Mouse (Mus musculus): ENCODE data around the gene Carns1. TPM values are rescaled to one million over a fixed set of nuclear protein-coding genes. Genes with fewer than 3 reads are reported as not detected.

Gene Carns1
- polyA plus RNA-seq, 1 experiment = 2.1 TPM

- H3K4me3 ChIP-seq (ENCODE audit: low read depth, low read length) = no peak overlapping the region
- peaks cover 58% of the 10 kb centered on the region for H3K36me3 ChIP-seq (ENCODE audit: control insufficient read depth, insufficient read depth, low read length, poor library complexity, severe bottlenecking)
- TF ChIP-seq POLR2A (IDR thresholded peaks at IDR 0.05; ENCODE audit: insufficient read depth, low read length) = no peak
- no peak for TF ChIP-seq EP300 (IDR thresholded peaks at IDR 0.05; ENCODE audit: insufficient read depth, low read depth, low read length)
- TF ChIP-seq CTCF (IDR thresholded peaks at IDR 0.05; ENCODE audit: low read depth, low read length) = no peak
- no peaks in the 10 kb centered on the region for H3K27me3 ChIP-seq (ENCODE audit: control insufficient read depth, insufficient read depth, low read length, poor library complexity, severe bottlenecking)
- H3K9me3 ChIP-seq (replicated peaks; ENCODE audit: control insufficient read depth, insufficient read depth, low read length, poor library complexity, severe bottlenecking) = no peaks in the 10 kb centered on the region
- no peaks in the 10 kb centered on the region for H3K4me1 ChIP-seq (ENCODE audit: control insufficient read depth, insufficient read depth, low read length)
- no peak overlapping the region for H3K27ac ChIP-seq (ENCODE audit: insufficient read depth, low read length)
- H3K9ac ChIP-seq (ENCODE audit: low read depth, poor library complexity, severe bottlenecking) = no peak overlapping the region
Observed at GRCm38 (mm10) chr19:4196048-4196447, 20.8 kb upstream of the Carns1 start.

GRCm38 (mm10) chr19:4194776-4195650 is 19.7 kb upstream of the Carns1 start:
- no peaks in the 10 kb centered on the region for H3K4me1 ChIP-seq (ENCODE audit: control insufficient read depth, insufficient read depth, low read length)
- H3K27me3 ChIP-seq (ENCODE audit: control insufficient read depth, insufficient read depth, low read length, poor library complexity, severe bottlenecking) = no peaks in the 10 kb centered on the region
- no peaks in the 10 kb centered on the region for H3K9me3 ChIP-seq (replicated peaks; ENCODE audit: control insufficient read depth, insufficient read depth, low read length, poor library complexity, severe bottlenecking)
- TF ChIP-seq CTCF (IDR thresholded peaks at IDR 0.05; ENCODE audit: low read depth, low read length) = no peak
- TF ChIP-seq POLR2A (IDR thresholded peaks at IDR 0.05; ENCODE audit: insufficient read depth, low read length) = no peak
- no peak for TF ChIP-seq EP300 (IDR thresholded peaks at IDR 0.05; ENCODE audit: insufficient read depth, low read depth, low read length)
- H3K27ac ChIP-seq (ENCODE audit: insufficient read depth, low read length) = no peak overlapping the region
- no peak overlapping the region for H3K4me3 ChIP-seq (ENCODE audit: low read depth, low read length)
- H3K36me3 ChIP-seq (ENCODE audit: control insufficient read depth, insufficient read depth, low read length, poor library complexity, severe bottlenecking) = peaks cover 58% of the 10 kb centered on the region
- H3K9ac ChIP-seq (ENCODE audit: low read depth, poor library complexity, severe bottlenecking) = no peak overlapping the region

- Histone ChIP-seq H3K4me3 (ENCODE audit: low read depth, low read length) (no peak overlapping the region), H3K9me3 (replicated peaks; ENCODE audit: control insufficient read depth, insufficient read depth, low read length, poor library complexity, severe bottlenecking) (no peaks in the 10 kb centered on the region), H3K4me1 (ENCODE audit: control insufficient read depth, insufficient read depth, low read length) (no peaks in the 10 kb centered on the region), H3K27ac (ENCODE audit: insufficient read depth, low read length) (no peak overlapping the region), H3K27me3 (ENCODE audit: control insufficient read depth, insufficient read depth, low read length, poor library complexity, severe bottlenecking) (no peaks in the 10 kb centered on the region), H3K36me3 (ENCODE audit: control insufficient read depth, insufficient read depth, low read length, poor library complexity, severe bottlenecking) (peaks cover 53% of the 10 kb centered on the region), H3K9ac (ENCODE audit: low read depth, poor library complexity, severe bottlenecking) (no peak overlapping the region)
- TF ChIP-seq CTCF (IDR thresholded peaks at IDR 0.05; ENCODE audit: low read depth, low read length) (no peak), EP300 (IDR thresholded peaks at IDR 0.05; ENCODE audit: insufficient read depth, low read depth, low read length) (no peak), POLR2A (IDR thresholded peaks at IDR 0.05; ENCODE audit: insufficient read depth, low read length) (no peak)
Observed at GRCm38 (mm10) chr19:4194021-4194724, 18.9 kb upstream of the Carns1 start.

GRCm38 (mm10) chr19:4193129-4193528 is 17.9 kb upstream of the Carns1 start:
- no peak for TF ChIP-seq POLR2A (IDR thresholded peaks at IDR 0.05; ENCODE audit: insufficient read depth, low read length)
- TF ChIP-seq CTCF (IDR thresholded peaks at IDR 0.05; ENCODE audit: low read depth, low read length) = no peak
- TF ChIP-seq EP300 (IDR thresholded peaks at IDR 0.05; ENCODE audit: insufficient read depth, low read depth, low read length) = no peak
- Histone ChIP-seq H3K4me1 (ENCODE audit: control insufficient read depth, insufficient read depth, low read length) (no peaks in the 10 kb centered on the region), H3K9ac (ENCODE audit: low read depth, poor library complexity, severe bottlenecking) (peak overlapping the region; percentile 97), H3K36me3 (ENCODE audit: control insufficient read depth, insufficient read depth, low read length, poor library complexity, severe bottlenecking) (peaks cover 43% of the 10 kb centered on the region), H3K4me3 (ENCODE audit: low read depth, low read length) (peak overlapping the region; percentile 90), H3K9me3 (replicated peaks; ENCODE audit: control insufficient read depth, insufficient read depth, low read length, poor library complexity, severe bottlenecking) (no peaks in the 10 kb centered on the region), H3K27ac (ENCODE audit: insufficient read depth, low read length) (no peak overlapping the region), H3K27me3 (ENCODE audit: control insufficient read depth, insufficient read depth, low read length, poor library complexity, severe bottlenecking) (no peaks in the 10 kb centered on the region)

- Histone ChIP-seq H3K36me3 (ENCODE audit: control insufficient read depth, insufficient read depth, low read length, poor library complexity, severe bottlenecking) (peaks cover 41% of the 10 kb centered on the region), H3K4me1 (ENCODE audit: control insufficient read depth, insufficient read depth, low read length) (no peaks in the 10 kb centered on the region), H3K9ac (ENCODE audit: low read depth, poor library complexity, severe bottlenecking) (peak overlapping the region; percentile 97), H3K27me3 (ENCODE audit: control insufficient read depth, insufficient read depth, low read length, poor library complexity, severe bottlenecking) (no peaks in the 10 kb centered on the region), H3K4me3 (ENCODE audit: low read depth, low read length) (peak overlapping the region; percentile 90), H3K27ac (ENCODE audit: insufficient read depth, low read length) (no peak overlapping the region), H3K9me3 (replicated peaks; ENCODE audit: control insufficient read depth, insufficient read depth, low read length, poor library complexity, severe bottlenecking) (no peaks in the 10 kb centered on the region)
- TF ChIP-seq EP300 (IDR thresholded peaks at IDR 0.05; ENCODE audit: insufficient read depth, low read depth, low read length) (no peak), POLR2A (IDR thresholded peaks at IDR 0.05; ENCODE audit: insufficient read depth, low read length) (no peak), CTCF (IDR thresholded peaks at IDR 0.05; ENCODE audit: low read depth, low read length) (no peak)
Observed at GRCm38 (mm10) chr19:4192251-4192985, 17.1 kb upstream of the Carns1 start.
